Mouse (Mus musculus) midbrain, postnatal 0 days (tissue): ENCODE results near the gene Otop2. TPM values are rescaled to one million over a fixed set of nuclear protein-coding genes. Genes with fewer than 3 reads are reported as not detected.
A peak's percentile ranks its signal among the peaks of the same experiment; 100 is the strongest.

Experiments
- ATAC-seq: fragments of 200-750 bp; cut with Nextera tagmentation; 2 replicates; pipeline ENCODE4 v1.8.0; 2017; ENCODE audit warnings: moderate number of reproducible peaks, mild to moderate bottlenecking, moderate TSS enrichment, moderate library complexity; ENCODE audit not compliant: low FRiP score
- DNase-seq: peaks from one replicate; pipeline ENCODE4 v3.0.0-alpha.2; 2015; ENCODE audit warnings: low spot score
- H3K27ac ChIP-seq: fragments of 300-500 bp; sonication (generic); 2 replicates; pipeline ENCODE4 v1.5.1; 2014; ENCODE audit warnings: low read depth, mild to moderate bottlenecking, low read length, mixed read lengths
- H3K27me3 ChIP-seq: fragments of 300-500 bp; sonication (generic); 2 replicates; pipeline ENCODE4 v1.6.1; 2014; ENCODE audit warnings: low read length, control low read depth, mixed read lengths; ENCODE audit not compliant: insufficient read depth
- H3K36me3 ChIP-seq: fragments of 300-500 bp; sonication (generic); 2 replicates; pipeline ENCODE4 v1.6.1; 2014; ENCODE audit warnings: low read length, control low read depth, mixed read lengths; ENCODE audit not compliant: insufficient read depth
- H3K4me1 ChIP-seq: fragments of 300-500 bp; sonication (generic); 2 replicates; pipeline ENCODE4 v1.6.1; 2014; ENCODE audit warnings: mild to moderate bottlenecking, control low read depth, antibody characterized with exemption, low read length, mixed read lengths; ENCODE audit not compliant: insufficient read depth
- H3K4me2 ChIP-seq: fragments of 300-500 bp; sonication (generic); 2 replicates; pipeline ENCODE4 v1.6.1; 2014; ENCODE audit warnings: low read depth, mild to moderate bottlenecking, low read length, mixed read lengths; ENCODE audit not compliant: poor library complexity, severe bottlenecking
- H3K4me3 ChIP-seq: fragments of 300-500 bp; sonication (generic); 2 replicates; pipeline ENCODE4 v1.5.1; 2014; ENCODE audit warnings: low read depth, mild to moderate bottlenecking, low read length, moderate library complexity
- H3K9ac ChIP-seq: fragments of 300-500 bp; sonication (generic); replicated peaks from 2 replicates; pipeline ENCODE4 v1.6.1; 2014; ENCODE audit warnings: mild to moderate bottlenecking, low read length, moderate library complexity, mixed read lengths; ENCODE audit not compliant: poor library complexity, severe bottlenecking
- H3K9me3 ChIP-seq: fragments of 300-500 bp; sonication (generic); 2 replicates; pipeline ENCODE4 v1.6.1; 2016; ENCODE audit warnings: low read length, control low read depth
- CTCF ChIP-seq: IDR thresholded peaks from 2 replicates; pipeline ENCODE4 v1.5.1; 2016; ENCODE audit warnings: antibody characterized with exemption, mild to moderate bottlenecking
- WGBS: fragments of 180-500 bp; shearing (Covaris S2); extraction: QIAGEN DNeasy Blood & Tissue Kit; methylation state at CpG from one replicate; pipeline ENCODE4 v1.1.7; 2014; 5-methylcytosine and 5-hydroxymethylcytosine counted together
- polyA plus RNA-seq: library from polyadenylated mRNA; unstranded; fragments of >200 nt; fragmentation: Nextera tagmentation; extraction: Ambion mirVana; gene quantifications from 2 replicates; pipeline ENCODE4 v1.2.1, GENCODE M21; 2015
- total RNA-seq: library from RNA; depleted of rRNA; stranded (reverse); fragments of >200 nt; gene quantifications from 2 replicates; pipeline ENCODE4 v1.2.3, GENCODE M21; 2014; rRNA removed

Otop2 gene
- 0.05 and 1.5 TPM in 2 replicates for total RNA-seq
- 0.15 and 0.22 TPM in 2 replicates for polyA plus RNA-seq

- Histone ChIP-seq H3K27me3 (no peaks in the 10 kb centered on the region), H3K9me3 (no peaks in the 10 kb centered on the region), H3K36me3 (no peaks in the 10 kb centered on the region), H3K4me1 (no peaks in the 10 kb centered on the region), H3K4me2 (no peak within 1 kb of the TSS), H3K4me3 (no peak within 1 kb of the TSS), H3K9ac (no peak within 1 kb of the TSS), H3K27ac (no peak within 1 kb of the TSS)
- TF ChIP-seq CTCF = no peak
- ATAC-seq (no peak), DNase-seq (no peak)
- 13% methylated on average over 8 of the region's 8 CpGs for WGBS
Observed at GRCm38 (mm10) chr11:115306863-115307262, at the start of gene Otop2. Gene Otop2 (plus strand): TSS chr11:115307163.

GRCm38 (mm10) chr11:115257775-115258510 lies 49.0 kb upstream of the Otop2 start:
- Histone ChIP-seq H3K36me3 (no peaks in the 10 kb centered on the region), H3K9me3 (no peaks in the 10 kb centered on the region), H3K4me1 (no peaks in the 10 kb centered on the region), H3K27ac (no peak overlapping the region), H3K4me2 (peak overlapping the region; percentile 36), H3K4me3 (peak overlapping the region; percentile 24), H3K9ac (no peak overlapping the region), H3K27me3 (peaks cover 44% of the 10 kb centered on the region)
- 17% methylated on average over 58 of the region's 59 CpGs for WGBS
- peak; percentile 34; the same call in 1 of the 2 replicates for ATAC-seq
- no peak for DNase-seq
- TF ChIP-seq CTCF = no peak

- no peak for TF ChIP-seq CTCF
- Histone ChIP-seq H3K27me3 (peaks cover 50% of the 10 kb centered on the region), H3K4me2 (no peak overlapping the region), H3K9me3 (no peaks in the 10 kb centered on the region), H3K27ac (no peak overlapping the region), H3K4me3 (no peak overlapping the region), H3K4me1 (no peaks in the 10 kb centered on the region), H3K9ac (no peak overlapping the region), H3K36me3 (no peaks in the 10 kb centered on the region)
- 78% methylated on average over 4 of the region's 4 CpGs for WGBS
- ATAC-seq (no peak), DNase-seq (no peak)
Observed at GRCm38 (mm10) chr11:115259134-115259533, 47.8 kb upstream of the Otop2 start.

GRCm38 (mm10) chr11:115262954-115263353 lies 44.0 kb upstream of the Otop2 start:
- DNase-seq (peak; percentile 52), ATAC-seq (no peak)
- H3K9ac ChIP-seq = no peak overlapping the region
- no peak overlapping the region for H3K4me3 ChIP-seq
- 80% methylated on average over 11 of the region's 11 CpGs for WGBS
- H3K9me3 ChIP-seq = no peaks in the 10 kb centered on the region
- no peak overlapping the region for H3K27ac ChIP-seq
- no peak for TF ChIP-seq CTCF
- H3K4me2 ChIP-seq = no peak overlapping the region
- peaks cover 75% of the 10 kb centered on the region for H3K27me3 ChIP-seq
- H3K4me1 ChIP-seq = peaks cover 7% of the 10 kb centered on the region; the same call in 1 of the 2 replicates
- H3K36me3 ChIP-seq = peaks cover under 1% of the 10 kb centered on the region; the same call in 1 of the 2 replicates

- H3K36me3 ChIP-seq = peaks cover 14% of the 10 kb centered on the region
- ATAC-seq = no peak
- no peaks in the 10 kb centered on the region for H3K9me3 ChIP-seq
- H3K27ac ChIP-seq = no peak overlapping the region
- H3K4me3 ChIP-seq = no peak overlapping the region
- TF ChIP-seq CTCF = no peak
- H3K27me3 ChIP-seq = peaks cover 72% of the 10 kb centered on the region
- no peak overlapping the region for H3K4me2 ChIP-seq
- no peak for DNase-seq
- 65% methylated on average over 7 of the region's 7 CpGs for WGBS
- no peak overlapping the region for H3K9ac ChIP-seq
- peaks cover 7% of the 10 kb centered on the region; the same call in 1 of the 2 replicates for H3K4me1 ChIP-seq
Observed at GRCm38 (mm10) chr11:115264136-115264861, 42.7 kb upstream of the Otop2 start.
